Mouse (Mus musculus) embryonic stem cell, embryonic (primary cell): ENCODE data around the gene Lmntd1.

Experiments
- CTCF ChIA-PET, 4 experiments: fragments of 300-600 bp in 2 of 4; fragments of 350-600 bp in 2 of 4; sonication (Branson Sonifier 250); formaldehyde crosslinking; loops; one replicate each; lab custom pipeline; 2022; ENCODE audit warnings: inconsistent platforms in 2 of 4; lab: Charles Lee
- POLR2A ChIA-PET, 4 experiments: fragments of 300-600 bp in 2 of 4; fragments of 350-600 bp in 2 of 4; sonication (Branson Sonifier 250); formaldehyde crosslinking; loops; one replicate each; lab custom pipeline; 2022; ENCODE audit warnings: antibody characterized with exemption in 4 of 4, inconsistent platforms in 1 of 4; lab: Charles Lee

The Lmntd1 gene

GRCm38 (mm10) chr6:145530464-145530863, 83.7 kb downstream of the Lmntd1 start:
- ChIA-PET CTCF (no interaction called here), POLR2A (no interaction called here)

GRCm38 (mm10) chr6:145523337-145523736, 90.8 kb downstream of the Lmntd1 start:
- ChIA-PET POLR2A (interaction anchor here in 1 of 4 experiments (0.6 kb wide), 1 partner anchor 550 kb away, joined by 3 read pairs; no protein-coding TSS in a partner anchor), CTCF (interaction anchor here in 1 of 4 experiments (0.6 kb wide), 1 partner anchor 128 kb away, joined by 3 read pairs; no protein-coding TSS in a partner anchor)

DNA sequence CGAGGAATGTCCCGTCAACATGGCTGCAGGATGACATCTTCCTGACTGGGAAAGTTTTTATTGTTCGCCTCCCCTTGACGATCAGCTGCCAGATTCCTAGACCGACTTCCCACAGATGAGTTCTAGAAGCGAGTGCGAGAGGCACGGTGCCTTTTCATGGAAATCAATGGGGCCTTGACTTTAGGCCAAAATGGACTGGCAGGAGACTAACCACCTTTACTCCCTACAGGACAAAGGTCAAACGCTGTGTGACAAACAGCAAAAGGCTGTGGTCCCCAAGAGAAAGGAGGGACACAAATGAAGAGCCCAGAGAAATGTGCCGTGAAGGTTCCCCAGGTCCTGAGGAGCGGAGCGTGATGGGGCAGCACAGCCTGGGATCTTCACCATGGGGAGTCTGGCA, 91.5 kb downstream of the Lmntd1 start:
- ChIA-PET POLR2A (no interaction called here), CTCF (interaction anchor here in 1 of 4 experiments (0.6 kb wide), 1 partner anchor 128 kb away, joined by 3 read pairs; no protein-coding TSS in a partner anchor)

- ChIA-PET CTCF (no interaction called here), POLR2A (no interaction called here)
These were observed 97.1 kb downstream of the Lmntd1 start for GRCm38 (mm10) chr6:145517002-145517401.

- CTCF ChIA-PET, result interaction anchor here in 1 of 4 experiments (0.5 to 0.6 kb wide), 2 partner anchors 72 to 139 kb away, joined by 4 to 6 read pairs; no protein-coding TSS in a partner anchor
- POLR2A ChIA-PET, result no interaction called here
These were observed 98.1 kb downstream of the Lmntd1 start for GRCm38 (mm10) chr6:145515859-145516581.

DNA sequence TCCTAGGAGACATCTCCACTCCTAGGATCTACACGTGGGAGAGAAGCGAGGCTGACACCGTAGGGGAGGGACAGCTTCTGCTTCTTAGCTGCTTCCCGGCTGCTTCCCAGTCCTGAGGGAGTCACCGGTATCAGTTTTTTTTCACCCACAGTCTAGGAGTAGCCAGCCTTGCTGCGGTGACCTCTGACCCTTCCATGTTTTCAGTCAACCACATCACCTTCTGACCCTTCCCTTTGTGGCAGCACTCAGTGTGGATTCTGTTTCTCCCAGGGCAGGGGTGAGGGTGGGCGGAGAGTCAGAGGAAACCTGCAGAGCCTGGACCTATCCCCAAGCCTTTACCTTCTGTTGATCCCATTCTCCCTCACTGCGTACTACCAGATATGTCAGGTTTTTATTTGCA, 102.9 kb downstream of the Lmntd1 start:
- ChIA-PET POLR2A (no interaction called here), CTCF (interaction anchor here in 2 of 4 experiments (0.6 to 0.7 kb wide), 2 partner anchors 15 to 1220 kb away, joined by 3 to 7 read pairs; no protein-coding TSS in a partner anchor)

DNA sequence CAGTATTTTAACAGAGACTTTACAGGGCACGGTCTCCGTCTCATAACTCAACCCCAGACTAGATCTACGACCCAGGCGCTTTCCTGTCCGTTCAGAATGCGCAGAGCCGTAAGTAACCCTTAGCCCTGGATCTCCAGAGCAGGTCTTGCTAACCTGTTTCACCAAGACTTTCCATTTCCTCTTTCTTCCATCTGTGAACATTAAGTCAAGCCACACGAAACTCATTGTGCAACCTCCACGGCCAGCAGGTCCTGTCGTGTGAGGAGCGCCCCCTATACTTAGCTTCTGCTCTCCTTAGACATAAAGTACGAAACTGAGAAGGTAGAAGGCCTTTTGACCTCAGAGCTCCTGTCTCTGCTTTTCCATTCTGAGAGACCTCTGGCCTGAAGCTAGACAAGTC, 105.3 kb downstream of the Lmntd1 start:
- POLR2A ChIA-PET, result no interaction called here
- CTCF ChIA-PET, result interaction anchor here in 1 of 4 experiments (0.7 kb wide), 1 partner anchor 66 kb away, joined by 3 read pairs; no protein-coding TSS in a partner anchor

- ChIA-PET POLR2A (no interaction called here), CTCF (no interaction called here)
These were observed 112.4 kb downstream of the Lmntd1 start for GRCm38 (mm10) chr6:145501751-145502150.

- CTCF ChIA-PET, result interaction anchor here in 1 of 4 experiments (0.8 kb wide), 1 partner anchor 83 kb away, joined by 3 read pairs; no protein-coding TSS in a partner anchor
- POLR2A ChIA-PET, result interaction anchor here in 1 of 4 experiments (0.9 kb wide), 1 partner anchor 22 kb away, joined by 3 read pairs; no protein-coding TSS in a partner anchor
These were observed 114.3 kb downstream of the Lmntd1 start for GRCm38 (mm10) chr6:145499574-145500546.

- ChIA-PET POLR2A (no interaction called here), CTCF (no interaction called here)
These were observed 118.4 kb downstream of the Lmntd1 start for GRCm38 (mm10) chr6:145495731-145496130.

- POLR2A ChIA-PET, result no interaction called here
- CTCF ChIA-PET, result no interaction called here
These were observed 125.9 kb downstream of the Lmntd1 start for GRCm38 (mm10) chr6:145488251-145488650.

DNA sequence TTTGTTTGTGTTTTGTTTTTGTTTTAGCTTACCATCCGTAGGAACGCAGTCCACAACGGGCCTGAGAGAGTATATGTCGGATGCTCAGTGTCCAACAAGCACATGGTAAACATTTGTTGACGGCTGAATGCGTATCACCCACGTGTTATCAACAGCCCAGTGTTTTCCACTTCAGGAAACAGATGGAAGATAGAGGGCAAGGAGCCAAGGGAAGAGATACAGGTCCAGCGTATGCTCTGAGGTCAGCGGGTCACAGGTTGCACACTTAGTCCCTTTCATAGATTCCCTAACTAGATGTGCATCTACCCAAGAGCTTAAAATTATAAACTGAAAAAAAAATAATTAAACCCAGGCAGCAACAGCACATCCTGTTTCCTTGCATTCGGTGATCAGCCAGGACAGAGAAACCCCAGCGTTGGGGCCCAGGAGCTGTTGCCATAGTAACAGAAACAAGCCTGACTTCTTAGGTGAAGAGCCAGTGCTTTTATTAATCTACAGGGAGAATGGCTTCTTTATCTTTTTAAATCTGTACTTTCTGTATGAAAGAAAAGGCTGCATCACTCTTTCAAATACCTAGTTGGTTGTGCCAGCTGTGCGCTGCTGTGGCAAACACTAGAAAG, 128.0 kb downstream of the Lmntd1 start:
- ChIA-PET CTCF (interaction anchor here in 1 of 4 experiments (1.3 kb wide), 1 partner anchor 69 kb away, joined by 3 read pairs; no protein-coding TSS in a partner anchor), POLR2A (no interaction called here)

- POLR2A ChIA-PET, result interaction anchor here in 3 of 4 experiments (1.0 to 1.8 kb wide), 4 partner anchors 10 to 121 kb away, joined by 3 to 4 read pairs (median 4); no protein-coding TSS in a partner anchor
- CTCF ChIA-PET, result interaction anchor here in 1 of 4 experiments (0.9 kb wide), 1 partner anchor 66 kb away, joined by 9 read pairs; no protein-coding TSS in a partner anchor
These were observed 130.8 kb downstream of the Lmntd1 start for GRCm38 (mm10) chr6:145483318-145483674.

GRCm38 (mm10) chr6:145482656-145483317, 131.3 kb downstream of the Lmntd1 start:
- ChIA-PET POLR2A (interaction anchor here in 3 of 4 experiments (0.8 to 1.8 kb wide), 5 partner anchors 9 to 121 kb away, joined by 3 to 4 read pairs (median 3); no protein-coding TSS in a partner anchor), CTCF (interaction anchor here in 2 of 4 experiments (0.6 kb wide), 2 partner anchors 341 to 837 kb away, joined by 4 to 5 read pairs; no protein-coding TSS in a partner anchor)

GRCm38 (mm10) chr6:145481938-145482337, 132.2 kb downstream of the Lmntd1 start:
- ChIA-PET POLR2A (interaction anchor here in 2 of 4 experiments (0.6 to 1.8 kb wide), 5 partner anchors 25 to 206 kb away, joined by 3 to 10 read pairs (median 4); no protein-coding TSS in a partner anchor), CTCF (interaction anchor here in 1 of 4 experiments (0.6 kb wide), 2 partner anchors 802 to 837 kb away, joined by 3 to 4 read pairs; no protein-coding TSS in a partner anchor)

DNA sequence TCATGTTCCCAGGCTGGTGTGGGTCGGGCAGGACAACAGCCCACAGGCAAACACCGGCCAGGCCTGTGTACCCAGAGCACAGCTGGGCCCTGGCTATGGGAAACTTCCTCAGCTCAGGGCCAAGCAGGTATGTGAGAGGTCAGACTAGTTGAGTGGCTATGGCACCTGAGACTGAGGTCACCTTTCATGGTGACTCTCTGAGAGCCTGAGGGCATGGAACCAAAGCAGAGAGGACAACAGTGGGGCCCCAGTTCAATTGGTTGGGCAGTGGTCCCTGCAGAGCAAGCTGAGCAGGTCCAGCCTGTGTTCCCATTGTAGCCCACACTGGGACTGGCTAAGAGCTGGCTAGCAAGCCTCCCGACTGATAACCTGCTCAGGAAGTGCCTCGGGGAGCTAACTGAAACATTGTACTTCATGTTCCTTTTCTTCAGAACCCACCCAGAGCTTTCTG, 135.3 kb downstream of the Lmntd1 start:
- ChIA-PET POLR2A (interaction anchor here in 2 of 4 experiments (1.0 to 1.5 kb wide), 3 partner anchors 11 to 22 kb away, joined by 3 to 4 read pairs (median 3); no protein-coding TSS in a partner anchor), CTCF (interaction anchor here in 1 of 4 experiments (0.5 kb wide), 1 partner anchor 177 kb away, joined by 5 read pairs; no protein-coding TSS in a partner anchor)

GRCm38 (mm10) chr6:145477367-145477905, 136.7 kb downstream of the Lmntd1 start:
- ChIA-PET CTCF (interaction anchor here in 1 of 4 experiments (0.7 to 1.3 kb wide), 2 partner anchors 35 to 135 kb away, joined by 3 to 4 read pairs; no protein-coding TSS in a partner anchor), POLR2A (interaction anchor here in 2 of 4 experiments (0.6 to 2.7 kb wide), 12 partner anchors 8 to 388 kb away, joined by 3 to 13 read pairs (median 4); partner anchors contain the start of gene Bhlhe41 (in 1 of the 2))
